Mouse (Mus musculus) ZHBTc4 (cell line): ENCODE results near the gene Cdk10.
A peak's percentile ranks its signal among the peaks of the same experiment; 100 is the strongest.

ENCODE experiments used
- DNase-seq: peaks from one replicate; pipeline ENCODE4 v3.0.0-alpha.2; 2011; ENCODE audit warnings: low read depth, low spot score

Cdk10 gene

GRCm38 (mm10) chr8:123271901-123272300, 47.3 kb downstream of the Cdk10 start:
- DNase-seq: peak; percentile 62

GRCm38 (mm10) chr8:123274447-123274846, 49.8 kb downstream of the Cdk10 start:
- DNase-seq: no peak

GRCm38 (mm10) chr8:123275096-123275495, 50.5 kb downstream of the Cdk10 start:
- no peak for DNase-seq

DNA sequence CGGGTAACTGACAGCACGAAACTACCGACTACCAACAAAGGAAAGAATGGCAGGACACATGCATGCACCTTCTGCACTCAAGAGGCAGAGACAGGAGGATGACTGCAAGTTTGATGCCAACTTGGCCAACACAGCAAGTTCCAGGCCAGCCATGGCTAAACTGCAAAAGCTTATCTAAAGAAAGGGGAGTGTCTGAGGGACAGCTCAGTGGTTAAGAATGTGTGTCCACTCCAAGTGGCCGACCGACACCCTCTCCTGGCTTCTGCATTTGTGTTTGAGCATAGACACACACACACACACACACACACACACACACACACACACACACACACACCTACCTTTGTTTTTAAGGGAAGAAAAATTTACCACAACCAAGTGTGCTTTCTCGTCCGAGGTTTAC, 53.8 kb downstream of the Cdk10 start:
- no peak for DNase-seq

GRCm38 (mm10) chr8:123279828-123280227, 55.2 kb downstream of the Cdk10 start:
- DNase-seq: no peak

- DNase-seq: no peak
These were observed 55.9 kb downstream of the Cdk10 start for GRCm38 (mm10) chr8:123280302-123281094.
